Mouse (Mus musculus) CD4-positive, CD25-positive, alpha-beta regulatory T cell, adult 4 months (primary cell): Measurements from ENCODE around the gene 4930426L09Rik. TPM values are rescaled to one million over a fixed set of nuclear protein-coding genes. Genes with fewer than 3 reads are reported as not detected.

ENCODE experiments used
- ATAC-seq: one replicate; pipeline ENCODE4 v1.8.0; 2017
- polyA plus RNA-seq, 2 experiments: library from polyadenylated mRNA; unstranded; fragments of 100-300 nt; shearing (Covaris generic); gene quantifications; one replicate each; pipeline ENCODE4 v1.2.1; 2017

4930426L09Rik gene
- polyA plus RNA-seq = under 1 TPM; 0.30 to 0.57 TPM

GRCm38 (mm10) chr2:18998054-18998478 is at the start of gene 4930426L09Rik, which contains the start of gene Pip4k2a:
Gene 4930426L09Rik, plus strand, starts transcription at chr2:18998343.
Gene Pip4k2a, minus strand, starts transcription at chr2:18998126.
- peak; percentile 85 for ATAC-seq

DNA sequence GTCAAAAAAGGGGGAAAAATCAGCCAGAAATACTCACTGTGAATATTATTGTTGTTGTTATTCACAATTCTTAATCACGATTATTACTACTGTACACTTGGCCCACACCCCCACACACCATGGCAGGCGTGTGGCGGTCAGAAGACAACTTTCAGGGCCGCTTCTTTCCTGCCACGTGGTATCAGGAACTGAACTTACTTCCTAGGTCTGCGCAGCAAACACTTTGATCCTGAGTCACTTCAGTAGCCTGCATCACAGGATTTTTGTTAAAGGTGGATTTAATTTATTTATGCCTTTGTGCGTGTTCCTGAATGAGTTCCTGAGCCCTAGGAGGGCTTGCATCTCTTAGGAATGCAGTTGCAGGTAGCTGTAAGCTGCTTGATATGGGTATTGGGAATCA is 49.4 kb upstream of the 4930426L09Rik start:
- ATAC-seq = no peak

GRCm38 (mm10) chr2:18950758-18951157 is 47.4 kb upstream of the 4930426L09Rik start:
- no peak for ATAC-seq

GRCm38 (mm10) chr2:18952102-18952673 is 46.0 kb upstream of the 4930426L09Rik start:
- ATAC-seq = peak; percentile 83

DNA sequence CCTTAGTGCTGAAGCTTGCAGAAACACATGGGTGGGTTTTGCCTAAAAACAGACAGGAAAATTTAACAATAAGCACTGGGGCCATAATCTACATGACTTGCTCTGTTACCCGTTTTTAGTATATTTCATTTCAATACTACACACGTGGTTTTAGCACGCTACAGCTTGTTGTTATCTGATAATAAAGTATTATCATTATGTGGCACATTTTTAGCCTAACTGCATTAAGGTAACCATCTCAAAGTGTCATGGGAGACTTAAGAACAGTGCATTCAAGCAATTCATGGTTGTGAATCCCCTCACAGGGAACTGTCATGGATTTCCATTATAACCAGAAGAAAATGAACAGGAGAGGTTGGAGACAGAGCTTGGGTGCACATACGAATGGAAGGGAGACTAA is 43.7 kb upstream of the 4930426L09Rik start:
- ATAC-seq = no peak

DNA sequence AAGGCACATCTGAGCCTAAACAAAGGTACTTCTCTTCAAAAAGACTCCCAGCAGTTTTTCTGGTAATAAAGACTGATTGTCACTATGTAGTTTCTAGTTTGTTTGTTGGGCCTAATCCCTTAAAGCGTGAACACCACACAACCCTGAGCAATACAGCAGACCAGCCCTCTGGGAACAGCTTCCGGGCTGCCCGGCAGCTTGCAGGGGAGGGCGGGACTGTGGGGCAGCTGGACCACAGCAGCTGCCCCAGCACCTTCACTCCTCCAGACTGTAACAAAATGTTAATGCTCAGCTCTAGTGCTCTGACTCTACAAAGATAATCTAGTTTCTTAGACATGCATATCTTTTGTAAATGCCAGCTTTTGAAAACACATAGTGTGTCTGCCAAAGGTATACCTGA is 43.1 kb upstream of the 4930426L09Rik start:
- no peak for ATAC-seq

DNA sequence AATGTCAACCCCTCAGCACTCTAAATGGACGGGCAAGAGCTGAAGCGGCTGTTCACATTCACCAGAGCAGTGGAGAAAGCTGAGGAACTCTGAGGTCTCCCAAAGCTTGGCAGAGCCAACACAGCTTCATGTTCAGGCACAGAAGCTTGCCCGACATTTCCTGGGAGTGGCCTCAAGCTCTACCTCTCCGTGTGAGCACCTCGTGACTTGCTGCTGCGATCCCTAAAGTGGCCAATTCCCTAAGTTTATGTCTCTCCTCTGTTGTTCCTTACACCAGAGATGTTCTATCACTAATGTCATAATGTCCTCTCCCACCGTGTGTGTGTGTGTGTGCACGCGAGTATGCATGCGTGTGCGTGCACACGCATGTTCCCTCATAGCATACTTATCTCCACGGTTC is 42.5 kb upstream of the 4930426L09Rik start:
- ATAC-seq = no peak

GRCm38 (mm10) chr2:18956424-18956823 is 41.7 kb upstream of the 4930426L09Rik start:
- ATAC-seq = no peak

DNA sequence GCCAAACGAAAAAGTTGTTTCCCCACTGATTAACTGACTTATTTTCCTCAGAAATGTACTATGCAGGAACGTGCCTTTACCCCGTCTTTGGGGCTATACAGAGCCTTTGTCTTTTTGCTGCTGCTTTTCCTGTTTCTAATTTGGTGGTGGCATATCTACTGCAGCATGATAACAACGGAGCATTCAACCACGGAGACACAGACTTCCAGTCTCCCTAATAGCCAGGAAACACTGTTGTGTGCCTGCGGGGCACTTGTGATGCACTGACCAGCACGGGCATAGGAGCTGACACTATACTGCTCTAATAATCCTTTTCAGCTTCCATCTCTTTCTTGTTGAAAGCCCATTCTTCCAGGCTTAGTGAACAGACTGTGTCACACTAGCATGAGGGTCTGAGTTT is 41.2 kb upstream of the 4930426L09Rik start:
- ATAC-seq = no peak

DNA sequence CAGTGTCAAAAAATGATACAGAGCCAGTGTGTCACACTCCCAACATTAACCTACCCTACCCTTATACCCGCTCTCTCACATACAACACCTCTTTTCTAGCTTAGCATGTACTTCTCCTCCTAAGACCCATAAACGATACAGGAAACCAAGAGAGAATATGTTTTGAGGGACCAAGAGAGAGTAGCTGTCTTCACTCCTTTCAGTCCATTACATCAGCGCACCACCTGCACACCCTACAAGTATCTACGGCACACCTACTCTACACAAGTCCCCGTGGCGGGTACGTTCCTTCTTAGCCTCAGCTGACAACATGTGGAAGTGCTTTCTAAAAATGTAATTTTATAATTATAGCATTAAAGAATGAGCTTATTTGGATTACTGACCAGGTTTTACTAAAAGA is 40.7 kb upstream of the 4930426L09Rik start:
- ATAC-seq = peak; percentile 27

DNA sequence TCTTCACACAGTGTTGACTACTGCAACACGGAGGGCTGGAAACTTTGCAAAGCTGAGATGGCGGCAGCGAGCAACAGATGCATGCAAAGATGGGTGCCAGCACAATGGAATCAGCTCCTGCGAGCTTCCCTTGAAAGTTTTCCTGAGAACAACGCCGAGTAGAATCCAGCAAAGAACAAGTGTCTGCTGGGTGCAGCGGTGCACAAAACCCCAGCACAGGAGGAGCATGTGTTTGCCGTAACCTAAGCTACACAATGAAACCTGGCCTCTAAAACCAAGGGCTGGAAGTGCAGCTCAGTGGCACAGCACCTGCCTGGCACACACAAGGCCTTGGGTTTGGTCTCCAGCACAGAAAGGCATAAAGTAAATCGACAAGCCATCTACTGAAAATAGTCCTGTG is 40.1 kb upstream of the 4930426L09Rik start:
- ATAC-seq = no peak

- peak; percentile 48 for ATAC-seq
Observed at GRCm38 (mm10) chr2:18958501-18958900, 39.6 kb upstream of the 4930426L09Rik start.

GRCm38 (mm10) chr2:18959008-18959407 is 39.1 kb upstream of the 4930426L09Rik start:
- peak; percentile 78 for ATAC-seq

DNA sequence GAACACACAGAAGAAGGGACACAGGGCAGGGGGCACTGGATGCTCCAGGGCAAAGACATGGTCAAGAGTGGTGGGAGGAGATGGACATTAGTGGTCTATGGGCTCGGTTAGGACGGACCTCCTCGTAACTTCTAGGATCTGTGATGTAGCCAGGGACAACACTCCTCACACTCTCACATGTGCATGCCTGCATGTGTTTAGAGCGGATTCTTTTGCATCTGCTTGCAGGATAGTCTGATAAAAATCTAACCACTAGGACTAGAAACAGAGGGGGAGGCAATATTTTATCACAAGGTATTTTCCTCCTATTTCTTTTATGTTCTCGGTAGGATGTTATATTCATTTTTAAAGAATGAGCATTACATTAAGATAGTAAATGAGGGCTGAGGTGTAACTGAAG is 38.6 kb upstream of the 4930426L09Rik start:
- ATAC-seq = peak; percentile 13

DNA sequence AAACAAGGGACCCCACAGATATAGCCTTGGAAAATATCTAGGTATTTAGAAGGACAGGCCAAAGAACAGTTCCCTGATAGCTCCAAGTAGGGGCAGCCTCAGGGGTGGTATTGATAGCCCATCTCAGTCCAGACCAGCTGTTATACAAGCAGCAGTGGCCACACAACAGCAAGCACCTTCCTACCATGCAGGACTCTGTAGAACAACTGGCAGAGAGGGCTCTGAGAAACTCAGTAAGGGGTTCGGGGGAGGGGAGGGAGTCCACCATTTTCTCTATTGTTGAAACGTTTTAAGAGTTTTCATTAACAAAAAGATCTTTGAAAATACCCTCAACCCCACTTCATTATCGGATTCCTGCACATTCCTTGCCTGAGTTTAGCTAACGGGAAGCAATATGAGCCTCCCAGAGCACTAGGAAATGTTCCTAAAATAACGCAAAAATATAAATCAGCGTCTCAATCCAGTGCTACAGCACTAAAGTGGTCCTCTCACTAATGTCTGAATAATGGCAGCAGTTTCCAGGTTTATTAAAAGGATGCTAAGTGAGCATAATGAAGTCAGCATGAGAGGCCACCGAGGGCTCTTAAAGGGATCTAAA is 37.7 kb upstream of the 4930426L09Rik start:
- ATAC-seq = no peak

GRCm38 (mm10) chr2:18962502-18962901 is 35.6 kb upstream of the 4930426L09Rik start:
- no peak for ATAC-seq

- ATAC-seq = no peak
Observed at GRCm38 (mm10) chr2:18963286-18964040, 34.7 kb upstream of the 4930426L09Rik start.

- no peak for ATAC-seq
Observed at GRCm38 (mm10) chr2:18965108-18965507, 33.0 kb upstream of the 4930426L09Rik start.

DNA sequence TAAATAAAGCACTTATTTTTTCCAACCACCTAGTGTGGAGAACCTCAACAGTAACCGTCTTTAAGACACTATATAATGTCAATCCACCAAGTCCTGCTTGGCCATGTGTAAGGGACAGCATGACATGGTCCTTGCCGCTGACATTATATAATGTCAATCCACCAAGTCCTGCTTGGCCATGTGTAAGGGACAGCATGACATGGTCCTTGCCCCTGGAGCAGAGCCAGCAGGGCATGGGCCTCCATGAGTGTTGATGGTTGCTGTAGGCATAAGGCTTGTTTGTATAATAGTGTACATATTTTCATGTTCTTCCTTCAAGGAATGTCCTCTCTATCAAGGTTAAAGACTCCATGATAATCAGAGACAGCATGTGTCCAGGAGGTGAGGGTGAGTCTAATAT is 32.2 kb upstream of the 4930426L09Rik start:
- no peak for ATAC-seq

GRCm38 (mm10) chr2:18966566-18966965 is 31.6 kb upstream of the 4930426L09Rik start:
- no peak for ATAC-seq

DNA sequence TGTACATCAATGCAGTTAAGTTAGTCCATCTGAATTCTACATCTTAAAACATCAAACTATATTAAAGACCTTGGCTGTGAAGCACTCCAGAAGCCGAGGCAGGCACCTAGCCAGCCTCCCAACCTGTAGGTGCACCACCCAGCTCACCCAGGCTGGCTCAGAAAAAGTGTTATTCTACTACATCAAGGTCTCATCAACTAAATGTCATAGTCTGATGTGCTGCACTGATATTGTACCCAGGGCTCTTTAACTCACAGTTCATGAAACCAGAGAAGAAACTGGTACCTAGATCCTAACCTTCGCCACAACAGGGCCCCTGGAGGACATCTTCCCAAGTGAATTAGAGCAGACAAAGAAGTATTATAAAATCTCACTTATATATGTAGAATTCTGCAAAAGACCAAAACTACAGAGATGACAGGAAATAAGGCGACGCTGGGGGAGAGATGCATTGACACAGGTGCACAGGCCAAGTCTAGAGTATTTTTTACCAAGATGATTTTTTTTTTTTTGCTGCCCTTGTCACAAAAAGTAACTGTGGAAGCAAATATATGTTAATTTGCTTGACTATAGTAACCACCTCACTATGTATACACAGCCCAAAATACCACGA is 30.6 kb upstream of the 4930426L09Rik start:
- peak; percentile 52 for ATAC-seq

DNA sequence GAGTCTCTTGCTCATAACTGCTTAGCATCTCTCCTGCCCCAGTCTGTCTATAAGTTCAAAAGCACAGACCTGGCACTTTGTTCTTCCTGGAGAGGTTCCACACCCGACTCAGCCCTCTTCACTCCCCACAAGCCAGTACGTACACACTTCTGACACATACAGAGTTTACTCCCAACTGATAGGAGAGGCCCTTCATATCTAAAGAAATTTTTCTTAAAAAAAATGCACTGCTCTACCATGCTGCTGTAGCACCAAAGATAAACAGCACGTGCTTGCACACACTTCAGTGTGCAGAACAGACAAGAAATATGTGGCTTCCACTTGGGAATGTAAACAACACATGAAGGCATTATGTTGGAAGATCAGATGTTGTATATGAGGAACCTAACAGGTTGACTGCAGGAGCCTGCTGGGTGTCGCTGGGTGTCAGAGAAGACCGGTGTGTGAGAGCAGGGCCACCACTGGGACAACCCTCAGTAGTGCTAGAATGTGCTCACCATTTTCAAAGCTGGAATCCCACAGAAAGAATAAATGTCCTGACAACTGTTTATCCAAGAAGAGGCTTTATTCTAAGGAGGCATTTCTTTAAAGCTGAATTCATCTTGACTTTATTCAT is 29.0 kb upstream of the 4930426L09Rik start:
- peak; percentile 17 for ATAC-seq

- ATAC-seq = no peak
Observed at GRCm38 (mm10) chr2:18970461-18970860, 27.7 kb upstream of the 4930426L09Rik start.
